Mouse (Mus musculus) left cerebral cortex, postnatal 14 days (tissue): ENCODE measurements around the gene Tamm41. TPM values are rescaled to one million over a fixed set of nuclear protein-coding genes. Genes with fewer than 3 reads are reported as not detected.

Experiments
- DNase-seq, 2 experiments: peaks; one replicate each; pipeline ENCODE4 v3.0.0; 2021 to 2022; ENCODE audit warnings: low spot score in 2 of 2, mixed read lengths in 1 of 2
- intact Hi-C: fragments of 180-260 bp; cut with DNase I; formaldehyde crosslinking; loops from one replicate; pipeline ENCODE4 v1.15.1; 2025
- total RNA-seq, 2 experiments: library from RNA; stranded (reverse); gene quantifications; 2 replicates each; pipeline ENCODE4 v1.2.3; 2021

Tamm41 gene
- total RNA-seq, 2 experiments from 2014 or later: 17.3 to 21.9 TPM

GRCm38 (mm10) chr6:115033441-115033840 lies 4.2 kb downstream of the Tamm41 start:
- intact Hi-C loops: no loop called here
- no peak for DNase-seq

- intact Hi-C loops: no loop called here
These were observed 7.6 kb downstream of the Tamm41 start for GRCm38 (mm10) chr6:115030098-115030497.

GRCm38 (mm10) chr6:115029248-115029647 lies 8.4 kb downstream of the Tamm41 start:
- DNase-seq: peak; percentile 80 to 83
- intact Hi-C loops: loop anchor here (2.0 to 5.0 kb wide), 2 partner anchors 100 to 302 kb away; no protein-coding TSS in a partner anchor

More at GRCm38 (mm10) chr6:115030098-115030497, 7.6 kb downstream of the Tamm41 start:
- no peak for DNase-seq

- intact Hi-C loops: loop anchor here (5.0 kb wide), 1 partner anchor 300 kb away; no protein-coding TSS in a partner anchor
- DNase-seq: peak in 1 of 2 experiments; percentile 33
These were observed 10.1 kb downstream of the Tamm41 start for GRCm38 (mm10) chr6:115027485-115027992.

- intact Hi-C loops: no loop called here
- DNase-seq: no peak
These were observed 14.8 kb downstream of the Tamm41 start for GRCm38 (mm10) chr6:115022876-115023275.

GRCm38 (mm10) chr6:115015461-115015860 lies 22.2 kb downstream of the Tamm41 start:
- intact Hi-C loops: no loop called here

GRCm38 (mm10) chr6:115013574-115013973 lies 24.1 kb downstream of the Tamm41 start:
- intact Hi-C loops: no loop called here
- DNase-seq: no peak

More at GRCm38 (mm10) chr6:115015461-115015860, 22.2 kb downstream of the Tamm41 start:
- DNase-seq: no peak

- intact Hi-C loops: no loop called here
- no peak for DNase-seq
These were observed 25.9 kb downstream of the Tamm41 start for GRCm38 (mm10) chr6:115011792-115012191.

GRCm38 (mm10) chr6:115010815-115011214 lies 26.9 kb downstream of the Tamm41 start:
- no peak for DNase-seq
- intact Hi-C loops: no loop called here

GRCm38 (mm10) chr6:115010304-115010703 lies 27.4 kb downstream of the Tamm41 start:
- intact Hi-C loops: no loop called here
- no peak for DNase-seq

- intact Hi-C loops: loop anchor here (1.0 to 5.0 kb wide), 2 partner anchors 78 to 285 kb away; no protein-coding TSS in a partner anchor
- DNase-seq: peak; percentile 51 to 76
These were observed 29.9 kb downstream of the Tamm41 start for GRCm38 (mm10) chr6:115007728-115008127.

GRCm38 (mm10) chr6:115006948-115007347 lies 30.7 kb downstream of the Tamm41 start:
- intact Hi-C loops: loop anchor here (1.0 to 5.0 kb wide), 2 partner anchors 78 to 285 kb away; no protein-coding TSS in a partner anchor
- DNase-seq: no peak

GRCm38 (mm10) chr6:115006065-115006464 lies 31.6 kb downstream of the Tamm41 start:
- intact Hi-C loops: loop anchor here (5.0 kb wide), 1 partner anchor 284 kb away; no protein-coding TSS in a partner anchor
- DNase-seq: no peak

- intact Hi-C loops: loop anchor here (5.0 kb wide), 1 partner anchor 283 kb away; no protein-coding TSS in a partner anchor
- peak; percentile 52 to 59 for DNase-seq
These were observed 32.3 kb downstream of the Tamm41 start for GRCm38 (mm10) chr6:115005351-115005890.

- intact Hi-C loops: loop anchor here (5.0 kb wide), 1 partner anchor 282 kb away; no protein-coding TSS in a partner anchor
- DNase-seq: peak; percentile 61 to 65
These were observed 33.0 kb downstream of the Tamm41 start for GRCm38 (mm10) chr6:115004636-115005035.

- DNase-seq: no peak
- intact Hi-C loops: no loop called here
These were observed 39.2 kb downstream of the Tamm41 start for GRCm38 (mm10) chr6:114998374-114999031.

GRCm38 (mm10) chr6:114997471-114997870 lies 40.2 kb downstream of the Tamm41 start:
- DNase-seq: no peak
- intact Hi-C loops: no loop called here

GRCm38 (mm10) chr6:114996910-114997309 lies 40.8 kb downstream of the Tamm41 start:
- intact Hi-C loops: no loop called here

GRCm38 (mm10) chr6:114994079-114994478 lies 43.6 kb downstream of the Tamm41 start:
- no peak for DNase-seq
- intact Hi-C loops: no loop called here

More at GRCm38 (mm10) chr6:114996910-114997309, 40.8 kb downstream of the Tamm41 start:
- no peak for DNase-seq

- peak; percentile 62 to 84 for DNase-seq
- intact Hi-C loops: no loop called here
These were observed 44.0 kb downstream of the Tamm41 start for GRCm38 (mm10) chr6:114993659-114994058.
